Mouse (Mus musculus) embryonic facial prominence, embryonic 11.5 days (tissue): ENCODE results near the gene Ninj1. TPM values are rescaled to one million over a fixed set of nuclear protein-coding genes. Genes with fewer than 3 reads are reported as not detected.

Source experiments
- ATAC-seq: fragments of 200-750 bp; cut with Nextera tagmentation; replicated peaks from 2 replicates; pipeline ENCODE4 v1.8.0; 2017; ENCODE audit warnings: low read depth; ENCODE audit not compliant: insufficient number of reproducible peaks, low FRiP score, low TSS enrichment
- DNase-seq: peaks from one replicate; pipeline ENCODE4 v3.0.0-alpha.2; 2015; ENCODE audit warnings: low spot score
- H3K27ac ChIP-seq: fragments of 300-500 bp; sonication (generic); replicated peaks from 2 replicates; pipeline ENCODE4 v1.5.1; 2014; ENCODE audit warnings: mild to moderate bottlenecking, low read depth, low read length, control low read depth
- H3K27me3 ChIP-seq: fragments of 300-500 bp; sonication (generic); 2 replicates; pipeline ENCODE4 v1.6.1; 2014; ENCODE audit warnings: mild to moderate bottlenecking, low read length, moderate library complexity, mixed read lengths; ENCODE audit not compliant: control insufficient read depth, insufficient read depth
- H3K36me3 ChIP-seq: fragments of 300-500 bp; sonication (generic); replicated peaks from 2 replicates; pipeline ENCODE4 v1.6.1; 2014; ENCODE audit warnings: low read depth, mild to moderate bottlenecking, low read length, moderate library complexity, mixed read lengths; ENCODE audit not compliant: control insufficient read depth, insufficient read depth
- H3K4me1 ChIP-seq: fragments of 300-500 bp; sonication (generic); 2 replicates; pipeline ENCODE4 v1.6.1; 2014; ENCODE audit warnings: low read length, mixed read lengths; ENCODE audit not compliant: control insufficient read depth, insufficient read depth
- H3K4me2 ChIP-seq: fragments of 300-500 bp; sonication (generic); 2 replicates; pipeline ENCODE4 v1.6.1; 2014; ENCODE audit warnings: low read depth, mild to moderate bottlenecking, control low read depth, low read length, moderate library complexity
- H3K4me3 ChIP-seq: fragments of 300-500 bp; sonication (generic); 2 replicates; pipeline ENCODE4 v1.5.1; 2014; ENCODE audit warnings: low read depth, low read length, control low read depth
- H3K9ac ChIP-seq: fragments of 300-500 bp; sonication (generic); replicated peaks from 2 replicates; pipeline ENCODE4 v1.6.1; 2014; ENCODE audit warnings: mild to moderate bottlenecking, control low read depth, low read length
- H3K9me3 ChIP-seq: fragments of 300-500 bp; sonication (generic); replicated peaks from 2 replicates; pipeline ENCODE4 v1.6.1; 2016; ENCODE audit warnings: mild to moderate bottlenecking, low read length, inconsistent platforms, mixed read lengths; ENCODE audit not compliant: control insufficient read depth
- WGBS: fragments of 180-500 bp; shearing (Covaris S2); extraction: QIAGEN DNeasy Blood & Tissue Kit; methylation state at CpG from one replicate; pipeline ENCODE4 v1.1.7; 2014; 5-methylcytosine and 5-hydroxymethylcytosine counted together
- polyA plus RNA-seq: library from polyadenylated mRNA; unstranded; fragments of >200 nt; fragmentation: Nextera tagmentation; extraction: Ambion mirVana; gene quantifications from 2 replicates; pipeline ENCODE4 v1.2.1, GENCODE M21; 2014

The Ninj1 gene
- polyA plus RNA-seq, 1 experiment from 2014 or later: 29.8 TPM

GRCm38 (mm10) chr13:49162722-49163121 is 24.6 kb upstream of the Ninj1 start:
- Histone ChIP-seq H3K27me3 (no peaks in the 10 kb centered on the region), H3K4me2 (no peak overlapping the region), H3K4me3 (no peak overlapping the region), H3K4me1 (no peaks in the 10 kb centered on the region), H3K27ac (no peak overlapping the region), H3K9me3 (no peaks in the 10 kb centered on the region), H3K9ac (no peak overlapping the region), H3K36me3 (no peaks in the 10 kb centered on the region)
- WGBS: 67% methylated on average over 4 of the region's 4 CpGs
- DNase-seq (no peak), ATAC-seq (no peak)

DNA sequence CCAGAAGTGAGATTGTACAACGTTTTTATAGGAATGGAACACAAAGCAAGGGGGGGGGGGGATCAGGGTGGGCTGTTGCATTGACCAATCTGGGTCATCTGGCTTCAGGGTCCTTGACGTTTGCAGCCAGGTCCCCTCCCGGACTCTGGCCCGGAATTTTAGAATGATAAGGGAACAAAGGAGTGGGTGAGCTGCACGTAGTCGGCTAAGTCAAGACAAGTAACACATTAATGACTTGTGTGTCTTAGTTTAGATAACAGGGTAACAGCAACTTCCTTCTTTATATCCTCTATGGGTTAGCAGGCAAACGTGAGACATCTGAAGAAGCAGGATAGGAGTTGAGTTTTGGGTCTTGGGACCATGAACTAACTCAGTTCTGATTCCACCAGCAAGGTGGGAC is 23.6 kb upstream of the Ninj1 start:
- H3K9me3 ChIP-seq: no peaks in the 10 kb centered on the region
- no peak overlapping the region for H3K9ac ChIP-seq
- H3K36me3 ChIP-seq: no peaks in the 10 kb centered on the region
- 78% methylated on average over 7 of the region's 7 CpGs for WGBS
- H3K4me3 ChIP-seq: no peak overlapping the region
- no peak for ATAC-seq
- no peaks in the 10 kb centered on the region for H3K4me1 ChIP-seq
- H3K27ac ChIP-seq: no peak overlapping the region
- H3K4me2 ChIP-seq: no peak overlapping the region
- no peaks in the 10 kb centered on the region for H3K27me3 ChIP-seq
- DNase-seq: no peak

GRCm38 (mm10) chr13:49167081-49167480 is 20.2 kb upstream of the Ninj1 start:
- H3K27ac ChIP-seq: no peak overlapping the region
- no peaks in the 10 kb centered on the region for H3K36me3 ChIP-seq
- H3K9me3 ChIP-seq: no peaks in the 10 kb centered on the region
- H3K27me3 ChIP-seq: no peaks in the 10 kb centered on the region
- H3K9ac ChIP-seq: no peak overlapping the region
- H3K4me3 ChIP-seq: no peak overlapping the region
- ATAC-seq (no peak), DNase-seq (no peak)
- no peaks in the 10 kb centered on the region for H3K4me1 ChIP-seq
- no peak overlapping the region for H3K4me2 ChIP-seq
- 78% methylated on average over 9 of the region's 9 CpGs for WGBS

DNA sequence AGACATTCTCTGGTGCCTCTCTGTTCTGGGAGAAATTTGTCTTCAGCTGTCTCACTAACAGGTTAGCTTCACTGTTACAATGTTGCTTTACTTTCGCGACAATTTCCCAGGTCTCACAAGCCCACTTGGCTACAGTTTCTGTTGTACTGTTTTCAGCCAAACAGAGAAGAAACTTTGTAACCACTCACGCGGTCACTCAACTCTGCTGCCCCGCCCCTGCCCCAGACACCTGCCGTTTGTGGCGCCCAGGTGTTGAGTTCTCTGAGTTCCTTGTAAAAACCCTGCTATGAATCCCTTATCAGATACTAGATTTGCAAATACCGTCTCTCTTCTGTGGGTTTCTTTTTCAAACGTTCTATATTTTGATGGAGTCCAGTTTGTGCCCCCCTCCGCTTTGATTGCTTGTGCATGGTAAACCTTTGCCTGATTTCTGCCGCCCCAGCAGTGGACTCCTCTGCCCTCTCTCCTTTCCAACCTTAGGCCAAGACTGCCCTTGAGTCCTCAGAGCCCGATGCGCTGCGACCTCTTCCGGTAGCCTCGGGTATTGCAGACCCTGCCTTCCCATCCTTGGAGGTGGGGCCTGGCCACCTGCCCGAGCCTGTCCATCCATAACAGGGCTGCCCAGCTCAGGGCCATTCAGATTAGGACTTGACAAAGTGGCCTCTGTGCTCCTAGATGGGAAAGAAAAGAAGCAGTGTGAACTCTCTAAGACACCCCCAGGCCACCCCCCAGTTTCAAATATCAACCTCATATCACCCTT is 17.7 kb upstream of the Ninj1 start:
- ATAC-seq (no peak; the same call in 1 of the 2 replicates), DNase-seq (peak; percentile 89)
- Histone ChIP-seq H3K4me1 (no peaks in the 10 kb centered on the region), H3K9me3 (no peaks in the 10 kb centered on the region), H3K27ac (no peak overlapping the region), H3K4me3 (no peak overlapping the region), H3K27me3 (no peaks in the 10 kb centered on the region), H3K9ac (no peak overlapping the region), H3K36me3 (no peaks in the 10 kb centered on the region), H3K4me2 (no peak overlapping the region)
- 21% methylated on average over 17 of the region's 17 CpGs for WGBS

DNA sequence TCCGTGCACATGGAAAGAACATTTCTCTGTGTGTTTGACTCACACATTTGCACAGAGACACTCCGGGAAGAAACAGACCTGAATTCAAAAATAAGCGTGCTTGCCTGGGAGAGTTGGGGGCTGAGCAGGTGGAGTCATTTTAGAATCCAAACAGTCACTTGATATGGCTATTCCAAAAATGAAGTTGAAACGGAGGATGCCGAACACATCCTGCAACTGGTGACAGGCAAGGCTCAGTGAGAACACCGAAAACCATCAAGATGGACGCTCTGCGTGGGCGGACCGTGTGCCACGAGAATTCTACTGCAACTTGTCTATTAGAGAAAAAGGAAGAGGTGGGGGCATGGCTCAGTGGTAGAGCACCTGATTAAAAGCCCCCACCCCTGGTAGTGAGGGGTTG is 16.7 kb upstream of the Ninj1 start:
- H3K9ac ChIP-seq: no peak overlapping the region
- H3K27me3 ChIP-seq: no peaks in the 10 kb centered on the region
- H3K4me2 ChIP-seq: no peak overlapping the region
- H3K9me3 ChIP-seq: no peaks in the 10 kb centered on the region
- no peaks in the 10 kb centered on the region for H3K4me1 ChIP-seq
- whole genome bisulfite sequencing: 90% methylated on average over 11 of the region's 11 CpGs
- ATAC-seq (no peak), DNase-seq (no peak)
- H3K36me3 ChIP-seq: no peaks in the 10 kb centered on the region
- H3K4me3 ChIP-seq: no peak overlapping the region
- no peak overlapping the region for H3K27ac ChIP-seq

DNA sequence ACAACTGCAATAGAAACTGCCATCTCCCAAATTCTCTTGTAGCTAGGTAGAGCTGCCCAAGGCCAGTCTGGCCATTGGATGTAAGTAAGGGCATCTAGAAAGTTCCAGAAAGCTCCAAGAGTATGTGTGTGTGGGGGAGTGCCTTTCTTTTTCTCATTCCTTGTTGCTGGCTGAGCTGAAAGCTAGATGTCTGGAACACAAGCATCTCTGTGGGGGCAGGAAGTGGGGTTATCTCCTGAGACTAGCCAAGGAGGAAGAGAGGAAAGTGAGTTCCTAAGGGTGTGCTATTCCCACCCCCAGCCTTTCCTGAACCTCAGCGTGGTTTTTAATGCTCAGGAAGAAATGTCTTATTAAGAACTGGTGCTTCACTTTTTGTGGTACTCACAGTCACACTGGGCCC is 15.6 kb upstream of the Ninj1 start:
- H3K4me3 ChIP-seq: no peak overlapping the region
- WGBS: 79% methylated on average over 1 of the region's 1 CpGs
- DNase-seq: no peak

DNA sequence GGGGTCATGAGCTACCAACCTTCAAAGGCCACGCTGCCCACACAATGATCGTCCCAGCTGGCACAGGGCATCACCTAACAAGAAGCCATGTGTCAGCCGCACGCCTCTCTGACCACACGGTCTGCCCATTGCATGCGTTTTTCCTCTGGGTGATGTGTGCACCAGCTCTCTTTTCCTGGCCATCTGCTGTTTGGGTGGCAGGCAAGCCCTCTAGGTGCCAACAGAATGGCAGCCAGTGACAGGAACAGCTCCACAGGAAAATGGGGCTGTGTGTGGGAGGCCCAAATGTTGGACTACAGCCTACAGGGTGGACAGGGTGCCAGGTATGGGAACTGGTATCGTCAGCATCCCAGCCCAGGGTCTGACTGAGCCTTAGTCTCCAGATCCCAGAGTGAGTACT is 14.9 kb upstream of the Ninj1 start:
- Histone ChIP-seq H3K36me3 (no peaks in the 10 kb centered on the region), H3K9me3 (no peaks in the 10 kb centered on the region), H3K27ac (no peak overlapping the region), H3K4me3 (no peak overlapping the region), H3K27me3 (no peaks in the 10 kb centered on the region), H3K4me2 (no peak overlapping the region), H3K4me1 (no peaks in the 10 kb centered on the region), H3K9ac (no peak overlapping the region)
- 86% methylated on average over 7 of the region's 7 CpGs for WGBS
- DNase-seq: no peak
- no peak for ATAC-seq

More for the DNA sequence above, 15.6 kb upstream of the Ninj1 start:
- Histone ChIP-seq H3K4me1 (no peaks in the 10 kb centered on the region), H3K9me3 (no peaks in the 10 kb centered on the region), H3K4me2 (no peak overlapping the region), H3K36me3 (no peaks in the 10 kb centered on the region), H3K9ac (no peak overlapping the region), H3K27ac (no peak overlapping the region), H3K27me3 (no peaks in the 10 kb centered on the region)
- no peak for ATAC-seq

DNA sequence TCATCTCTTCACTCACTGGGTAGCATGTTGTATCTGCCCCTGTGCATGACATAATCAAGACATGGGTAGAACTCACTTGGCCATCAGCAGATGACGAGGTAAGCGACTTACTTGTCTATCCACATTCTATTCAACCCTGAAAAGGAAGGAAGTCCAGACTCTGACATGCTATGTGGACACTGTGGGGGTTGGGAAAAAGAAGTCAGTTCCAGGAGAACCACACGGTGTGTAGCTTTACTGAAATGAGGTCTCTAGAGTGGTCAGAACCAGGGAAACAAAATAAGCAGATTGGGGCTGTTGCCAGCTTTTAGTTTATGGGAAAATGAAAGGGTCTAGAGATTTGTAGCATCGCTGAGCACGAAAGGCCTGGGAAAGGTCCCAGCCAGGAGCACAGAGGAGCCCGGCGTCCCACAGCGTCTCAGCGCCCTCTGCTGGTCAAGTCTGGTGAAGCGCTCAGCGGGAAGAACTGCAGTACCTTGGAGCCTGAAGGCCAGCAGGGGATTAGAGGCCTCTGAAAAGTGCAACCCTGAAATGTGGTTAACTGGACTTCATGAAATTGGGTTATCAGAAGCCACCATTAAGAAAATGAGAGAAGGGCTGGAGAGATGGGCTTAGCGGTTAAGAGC is 14.2 kb upstream of the Ninj1 start:
- Histone ChIP-seq H3K27me3 (no peaks in the 10 kb centered on the region), H3K4me3 (no peak overlapping the region), H3K27ac (no peak overlapping the region), H3K36me3 (no peaks in the 10 kb centered on the region), H3K4me1 (no peaks in the 10 kb centered on the region), H3K4me2 (no peak overlapping the region), H3K9ac (no peak overlapping the region), H3K9me3 (no peaks in the 10 kb centered on the region)
- ATAC-seq (peak; percentile 79), DNase-seq (peak; percentile 93)
- 7% methylated on average over 12 of the region's 12 CpGs for WGBS
